Mouse (Mus musculus) cerebellum, adult 9-10 months (tissue): Measurements from ENCODE around the gene Prcp.

Experiments used
- DNase-seq: peaks from one replicate; pipeline ENCODE4 v3.0.0; 2022

Prcp gene

GRCm38 (mm10) chr7:92874116-92874675, at the start of gene Prcp, which contains the start of gene Ddias:
Gene Prcp, plus strand, starts transcription at chr7:92874470.
Gene Ddias, minus strand, starts transcription at chr7:92874247.
- peak; percentile 92 for DNase-seq

GRCm38 (mm10) chr7:92826248-92826647, 48.0 kb upstream of the Prcp start:
- no peak for DNase-seq

- peak; percentile 67 for DNase-seq
Observed at GRCm38 (mm10) chr7:92827981-92828380, 46.3 kb upstream of the Prcp start.

GRCm38 (mm10) chr7:92832395-92832794, 41.9 kb upstream of the Prcp start:
- DNase-seq, result no peak

- DNase-seq, result no peak
Observed at GRCm38 (mm10) chr7:92834391-92834790, 39.9 kb upstream of the Prcp start.

- no peak for DNase-seq
Observed at GRCm38 (mm10) chr7:92836447-92836846, 37.8 kb upstream of the Prcp start.

- DNase-seq, result no peak
Observed at GRCm38 (mm10) chr7:92837226-92837625, 37.0 kb upstream of the Prcp start.

- DNase-seq, result no peak
Observed at GRCm38 (mm10) chr7:92837907-92838306, 36.4 kb upstream of the Prcp start.

GRCm38 (mm10) chr7:92842254-92842653, 32.0 kb upstream of the Prcp start:
- DNase-seq, result no peak

- DNase-seq, result no peak
Observed at GRCm38 (mm10) chr7:92848246-92848645, 26.0 kb upstream of the Prcp start.

GRCm38 (mm10) chr7:92866526-92866925, 7.7 kb upstream of the Prcp start:
- DNase-seq, result peak; percentile 62

GRCm38 (mm10) chr7:92870161-92870560, 4.1 kb upstream of the Prcp start:
- peak; percentile 46 for DNase-seq

GRCm38 (mm10) chr7:92871596-92871995, 2.7 kb upstream of the Prcp start:
- no peak for DNase-seq

- peak; percentile 96 for DNase-seq
Observed at GRCm38 (mm10) chr7:92874761-92875408, 615 bp downstream of the Prcp start.

- DNase-seq, result peak; percentile 41
Observed at GRCm38 (mm10) chr7:92876066-92876465, 1.8 kb downstream of the Prcp start.

- no peak for DNase-seq
Observed at GRCm38 (mm10) chr7:92876538-92876937, 2.3 kb downstream of the Prcp start.

- no peak for DNase-seq
Observed at GRCm38 (mm10) chr7:92878575-92879285, 4.5 kb downstream of the Prcp start.

GRCm38 (mm10) chr7:92883850-92884716, 9.8 kb downstream of the Prcp start:
- DNase-seq, result no peak

GRCm38 (mm10) chr7:92884998-92885660, 10.9 kb downstream of the Prcp start:
- no peak for DNase-seq

- no peak for DNase-seq
Observed at GRCm38 (mm10) chr7:92886801-92887200, 12.5 kb downstream of the Prcp start.

- DNase-seq, result no peak
Observed at GRCm38 (mm10) chr7:92887230-92887629, 13.0 kb downstream of the Prcp start.

GRCm38 (mm10) chr7:92890211-92890610, 15.9 kb downstream of the Prcp start:
- no peak for DNase-seq
